Mouse (Mus musculus): Measurements from ENCODE around the gene Rpl3. TPM values are rescaled to one million over a fixed set of nuclear protein-coding genes. Genes with fewer than 3 reads are reported as not detected.

Gene Rpl3
- polyA plus RNA-seq, 1 experiment, result 12.0 TPM

- TF ChIP-seq GATA1 (IDR thresholded peaks at IDR 0.05; ENCODE audit: low read length) (no peak), TAL1 (IDR thresholded peaks at IDR 0.05; ENCODE audit: low read length) (no peak)
- Histone ChIP-seq H3K4me3 (replicated peaks) (no peak overlapping the region), H3K27me3 (ENCODE audit: control insufficient read depth) (no peaks in the 10 kb centered on the region), H3K4me1 (ENCODE audit: control insufficient read depth) (peaks cover 39% of the 10 kb centered on the region), H3K9me3 (ENCODE audit: control insufficient read depth, low read length) (no peaks in the 10 kb centered on the region; the same call in 1 of the 2 replicates), H3K36me3 (ENCODE audit: control insufficient read depth) (peaks cover 4% of the 10 kb centered on the region)
These were observed 14.1 kb upstream of the Rpl3 start for GRCm38 (mm10) chr15:80105490-80106410.

GRCm38 (mm10) chr15:80102495-80102894 lies 10.8 kb upstream of the Rpl3 start:
- Histone ChIP-seq H3K4me1 (ENCODE audit: control insufficient read depth) (peaks cover 72% of the 10 kb centered on the region), H3K36me3 (ENCODE audit: control insufficient read depth) (no peaks in the 10 kb centered on the region; the same call in 1 of the 2 replicates), H3K4me3 (replicated peaks) (no peak overlapping the region), H3K27me3 (ENCODE audit: control insufficient read depth) (no peaks in the 10 kb centered on the region), H3K9me3 (ENCODE audit: control insufficient read depth, low read length) (no peaks in the 10 kb centered on the region; the same call in 1 of the 2 replicates)
- no peak for TF ChIP-seq GATA1 (IDR thresholded peaks at IDR 0.05; ENCODE audit: low read length)
- TF ChIP-seq TAL1 (IDR thresholded peaks at IDR 0.05; ENCODE audit: low read length), result no peak

GRCm38 (mm10) chr15:80101503-80101902 lies 9.8 kb upstream of the Rpl3 start:
- TF ChIP-seq GATA1 (IDR thresholded peaks at IDR 0.05; ENCODE audit: low read length) (no peak), TAL1 (IDR thresholded peaks at IDR 0.05; ENCODE audit: low read length) (no peak)
- no peaks in the 10 kb centered on the region for H3K27me3 ChIP-seq (ENCODE audit: control insufficient read depth)
- peaks cover 81% of the 10 kb centered on the region for H3K4me1 ChIP-seq (ENCODE audit: control insufficient read depth)
- no peaks in the 10 kb centered on the region; the same call in 1 of the 2 replicates for H3K36me3 ChIP-seq (ENCODE audit: control insufficient read depth)
- no peaks in the 10 kb centered on the region; the same call in 1 of the 2 replicates for H3K9me3 ChIP-seq (ENCODE audit: control insufficient read depth, low read length)
- H3K4me3 ChIP-seq (replicated peaks), result no peak overlapping the region

- H3K36me3 ChIP-seq (ENCODE audit: control insufficient read depth), result no peaks in the 10 kb centered on the region
- H3K4me1 ChIP-seq (ENCODE audit: control insufficient read depth), result peaks cover 86% of the 10 kb centered on the region
- TF ChIP-seq TAL1 (IDR thresholded peaks at IDR 0.05; ENCODE audit: low read length) (no peak), GATA1 (IDR thresholded peaks at IDR 0.05; ENCODE audit: low read length) (no peak)
- no peaks in the 10 kb centered on the region for H3K9me3 ChIP-seq (ENCODE audit: control insufficient read depth, low read length)
- no peaks in the 10 kb centered on the region for H3K27me3 ChIP-seq (ENCODE audit: control insufficient read depth)
- H3K4me3 ChIP-seq (replicated peaks), result no peak overlapping the region
These were observed 9.2 kb upstream of the Rpl3 start for GRCm38 (mm10) chr15:80100871-80101270.

GRCm38 (mm10) chr15:80100196-80100595 lies 8.5 kb upstream of the Rpl3 start:
- H3K27me3 ChIP-seq (ENCODE audit: control insufficient read depth), result no peaks in the 10 kb centered on the region
- no peak for TF ChIP-seq TAL1 (IDR thresholded peaks at IDR 0.05; ENCODE audit: low read length)
- TF ChIP-seq GATA1 (IDR thresholded peaks at IDR 0.05; ENCODE audit: low read length), result no peak
- no peak overlapping the region for H3K4me3 ChIP-seq (replicated peaks)
- no peaks in the 10 kb centered on the region for H3K9me3 ChIP-seq (ENCODE audit: control insufficient read depth, low read length)
- H3K4me1 ChIP-seq (ENCODE audit: control insufficient read depth), result peaks cover 84% of the 10 kb centered on the region
- H3K36me3 ChIP-seq (ENCODE audit: control insufficient read depth), result no peaks in the 10 kb centered on the region; the same call in 1 of the 2 replicates

- H3K4me3 ChIP-seq (replicated peaks), result no peak overlapping the region
- no peaks in the 10 kb centered on the region for H3K9me3 ChIP-seq (ENCODE audit: control insufficient read depth, low read length)
- H3K4me1 ChIP-seq (ENCODE audit: control insufficient read depth), result peaks cover 77% of the 10 kb centered on the region
- TF ChIP-seq TAL1 (IDR thresholded peaks at IDR 0.05; ENCODE audit: low read length), result no peak
- no peak for TF ChIP-seq GATA1 (IDR thresholded peaks at IDR 0.05; ENCODE audit: low read length)
- no peaks in the 10 kb centered on the region for H3K27me3 ChIP-seq (ENCODE audit: control insufficient read depth)
- no peaks in the 10 kb centered on the region; the same call in 1 of the 2 replicates for H3K36me3 ChIP-seq (ENCODE audit: control insufficient read depth)
These were observed 7.8 kb upstream of the Rpl3 start for GRCm38 (mm10) chr15:80099477-80099876.

- no peaks in the 10 kb centered on the region for H3K9me3 ChIP-seq (ENCODE audit: control insufficient read depth, low read length)
- no peaks in the 10 kb centered on the region; the same call in 1 of the 2 replicates for H3K36me3 ChIP-seq (ENCODE audit: control insufficient read depth)
- no peak for TF ChIP-seq TAL1 (IDR thresholded peaks at IDR 0.05; ENCODE audit: low read length)
- TF ChIP-seq GATA1 (IDR thresholded peaks at IDR 0.05; ENCODE audit: low read length), result no peak
- H3K27me3 ChIP-seq (ENCODE audit: control insufficient read depth), result no peaks in the 10 kb centered on the region
- peak overlapping the region; percentile 62 for H3K4me3 ChIP-seq (replicated peaks)
- H3K4me1 ChIP-seq (ENCODE audit: control insufficient read depth), result peaks cover 80% of the 10 kb centered on the region
These were observed 7.1 kb upstream of the Rpl3 start for GRCm38 (mm10) chr15:80098809-80099208.

GRCm38 (mm10) chr15:80097999-80098461 lies 6.4 kb upstream of the Rpl3 start:
- Histone ChIP-seq H3K9me3 (ENCODE audit: control insufficient read depth, low read length) (no peaks in the 10 kb centered on the region), H3K36me3 (ENCODE audit: control insufficient read depth) (no peaks in the 10 kb centered on the region; the same call in 1 of the 2 replicates), H3K27me3 (ENCODE audit: control insufficient read depth) (no peaks in the 10 kb centered on the region), H3K4me1 (ENCODE audit: control insufficient read depth) (peaks cover 79% of the 10 kb centered on the region), H3K4me3 (replicated peaks) (peak overlapping the region; percentile 62)
- peak; percentile 82; the same call in 1 of the 2 replicates for TF ChIP-seq GATA1 (IDR thresholded peaks at IDR 0.05; ENCODE audit: low read length)
- TF ChIP-seq TAL1 (IDR thresholded peaks at IDR 0.05; ENCODE audit: low read length), result peak; percentile 43; the same call in 1 of the 3 replicates

Measured in erythroblast, embryonic 14.5 days (primary cell).